Mouse (Mus musculus): ENCODE measurements around the gene 1700029H14Rik. TPM values are rescaled to one million over a fixed set of nuclear protein-coding genes. Genes with fewer than 3 reads are reported as not detected.
A peak's percentile ranks its signal among the peaks of the same experiment; 100 is the strongest.

The 1700029H14Rik gene
- total and polyA plus RNA-seq, 3 experiments: not detected

DNA sequence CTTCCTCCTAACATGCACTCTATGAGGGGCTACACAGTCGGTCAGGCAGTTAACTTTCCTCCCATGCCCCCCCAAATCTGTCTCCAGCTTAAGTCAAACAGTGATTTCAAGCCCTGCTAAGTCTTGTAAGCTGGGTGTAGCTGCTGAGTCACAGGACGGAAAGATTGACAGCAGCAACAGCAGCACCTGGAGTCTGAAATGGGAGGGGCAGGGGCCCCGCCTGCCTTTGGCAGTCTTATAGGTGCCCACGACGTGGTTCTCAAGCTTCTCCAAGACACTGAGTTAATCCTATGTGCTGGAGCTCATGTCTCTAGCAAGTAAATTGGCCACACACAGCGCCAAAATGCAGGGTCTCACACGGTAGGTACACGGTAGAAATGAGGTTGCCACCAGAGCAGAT is 31.1 kb upstream of the 1700029H14Rik start (continued):
- peak; percentile 88 for TF ChIP-seq IRF4 (IDR thresholded peaks at IDR 0.05; ENCODE audit: low read depth, low read length)
- no peak; the same call in none of the 2 replicates for TF ChIP-seq RAD21 (IDR thresholded peaks at IDR 0.05; ENCODE audit: low read depth, low read length)
- TF ChIP-seq SMC3 (IDR thresholded peaks at IDR 0.05; ENCODE audit: low read depth, low read length): peak; percentile 27
- no peak for TF ChIP-seq KAT2A (IDR thresholded peaks at IDR 0.05; ENCODE audit: insufficient replicate concordance, low read length)
- TF ChIP-seq HCFC1 (IDR thresholded peaks at IDR 0.05; ENCODE audit: low read depth, low read length): no peak
- TF ChIP-seq ETS1 (conservative IDR thresholded peaks at IDR 0.05; ENCODE audit: low read depth, low read length): peak; percentile 85

DNA sequence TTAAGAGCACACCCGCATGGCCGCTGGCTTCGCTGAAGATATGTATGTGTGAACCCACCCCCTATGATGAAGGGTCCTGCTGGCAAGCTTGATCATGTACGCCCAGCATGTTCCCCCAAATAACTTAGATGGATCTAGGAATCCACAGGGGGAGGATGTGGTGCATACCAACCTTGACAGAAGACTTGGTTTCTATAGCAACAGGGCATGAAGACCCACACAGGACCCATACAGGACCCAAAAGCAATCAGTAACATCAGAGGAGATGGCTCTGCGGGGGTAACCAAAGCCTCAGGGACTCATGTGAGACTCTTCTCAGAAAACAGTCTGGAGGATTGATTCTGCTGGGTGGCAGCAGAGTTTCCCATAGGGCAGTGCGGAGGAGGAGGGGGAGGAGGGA is 29.0 kb upstream of the 1700029H14Rik start:
- H3K4me3 ChIP-seq (replicated peaks in 1 of 3; ENCODE audit: low read depth in 2 of 3, low read length in 2 of 3, poor library complexity in 1 of 3): no peak overlapping the region
- H3K4me2 ChIP-seq (ENCODE audit: insufficient read depth, low read depth, poor library complexity, severe bottlenecking): no peak overlapping the region
- in situ Hi-C loops (cut with MboI; ENCODE audit: low pct_ligation_motif_present, low pct_unique_long_range_greater_than_20kb, low sequenced_read_pairs) (no loop called here), dilution Hi-C loops (cut with MboI; ENCODE audit: extremely low pct_ligation_motif_present, extremely low pct_unique_long_range_greater_than_20kb, low sequenced_read_pairs) (no loop called here)
- no peaks in the 10 kb centered on the region for H3K9me3 ChIP-seq (replicated peaks; ENCODE audit: low read length)
- no peak for DNase-seq (ENCODE audit: extremely low read depth)
- TF ChIP-seq ZKSCAN1 (IDR thresholded peaks at IDR 0.05; ENCODE audit: borderline replicate concordance, low read depth, low read length) (no peak), MEF2A (IDR thresholded peaks at IDR 0.05; ENCODE audit: borderline replicate concordance, low read depth, low read length) (no peak), EP300 (IDR thresholded peaks at IDR 0.05; ENCODE audit: low read length) (no peak), RCOR1 (conservative IDR thresholded peaks at IDR 0.05; ENCODE audit: low read depth, low read length) (no peak), E2F4 (IDR thresholded peaks at IDR 0.05; ENCODE audit: insufficient replicate concordance, low read depth, low read length) (no peak), JUN (IDR thresholded peaks at IDR 0.05; ENCODE audit: insufficient read depth, low read depth, low read length) (no peak), BHLHE40 (IDR thresholded peaks at IDR 0.05; ENCODE audit: low read depth, low read length) (no peak), TCF12 (IDR thresholded peaks at IDR 0.05; ENCODE audit: low read depth, low read length) (no peak), NELFE (IDR thresholded peaks at IDR 0.05; ENCODE audit: low read depth, low read length) (no peak), RAD21 (IDR thresholded peaks at IDR 0.05; ENCODE audit: low read depth, low read length) (no peak), USF1 (IDR thresholded peaks at IDR 0.05; ENCODE audit: low read depth, low read length) (no peak), ZC3H11A (IDR thresholded peaks at IDR 0.05; ENCODE audit: low read depth, low read length) (no peak), ZMIZ1 (IDR thresholded peaks at IDR 0.05; ENCODE audit: low read depth, low read length) (no peak), JUND (conservative IDR thresholded peaks at IDR 0.05; ENCODE audit: low read depth, low read length) (no peak), CTCF (conservative IDR thresholded peaks at IDR 0.05 in 1 of 2, IDR thresholded peaks at IDR 0.05 in 1 of 2; ENCODE audit: low read depth in 2 of 2, low read length in 2 of 2) (no peak), SMC3 (IDR thresholded peaks at IDR 0.05; ENCODE audit: low read depth, low read length) (no peak), SIN3A (IDR thresholded peaks at IDR 0.05; ENCODE audit: low read length) (no peak)
- H3K4me1 ChIP-seq (ENCODE audit: control insufficient read depth in 1 of 2, insufficient read depth in 2 of 2): peaks cover 22 to 45% of the 10 kb centered on the region in 2 experiments
- no peaks in the 10 kb centered on the region for H3K27me3 ChIP-seq (replicated peaks)
- H3K36me3 ChIP-seq (replicated peaks in 1 of 2; ENCODE audit: control insufficient read depth in 1 of 2, insufficient read depth in 1 of 2, low read length in 1 of 2): peaks cover 21 to 52% of the 10 kb centered on the region in 2 experiments
- H3K27ac ChIP-seq (ENCODE audit: insufficient read depth, low read depth): no peak overlapping the region
- no peak overlapping the region for H3K9ac ChIP-seq (ENCODE audit: insufficient read depth, low read depth)
- no peaks in the 10 kb centered on the region for H3K79me2 ChIP-seq (replicated peaks; ENCODE audit: control insufficient read depth, extremely low read depth, insufficient read depth, poor library complexity, severe bottlenecking)
